Mouse (Mus musculus): ENCODE results near the gene Egflam.
A peak's percentile ranks its signal among the peaks of the same experiment; 100 is the strongest.

Gene Egflam

GRCm38 (mm10) chr15:7295199-7295598 lies 103.0 kb downstream of the Egflam start:
- DNase-seq (ENCODE audit: low read depth, low spot score) = no peak

DNA sequence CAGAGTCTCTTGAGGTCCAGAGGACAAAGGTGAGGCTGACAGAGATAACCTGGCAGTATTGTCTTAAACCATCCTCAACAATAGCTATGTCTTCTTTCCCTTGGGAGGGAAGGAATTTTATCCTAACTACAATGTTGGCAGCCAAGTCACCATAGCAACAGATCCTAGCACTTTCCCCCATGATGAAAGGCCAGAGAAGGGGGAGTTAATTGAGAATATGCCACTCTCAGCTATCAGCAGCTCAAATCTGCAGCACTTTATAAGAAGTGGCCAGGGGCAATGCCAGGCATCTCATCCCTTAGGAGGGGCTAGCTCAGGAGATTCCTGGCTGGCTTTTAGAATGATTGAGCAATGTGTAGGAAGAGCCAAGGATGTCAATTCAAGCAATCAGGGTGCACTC lies 105.3 kb downstream of the Egflam start:
- DNase-seq (ENCODE audit: low read depth, low spot score) = peak; percentile 6

GRCm38 (mm10) chr15:7290003-7290402 lies 108.2 kb downstream of the Egflam start:
- no peak for DNase-seq (ENCODE audit: low read depth, low spot score)

DNA sequence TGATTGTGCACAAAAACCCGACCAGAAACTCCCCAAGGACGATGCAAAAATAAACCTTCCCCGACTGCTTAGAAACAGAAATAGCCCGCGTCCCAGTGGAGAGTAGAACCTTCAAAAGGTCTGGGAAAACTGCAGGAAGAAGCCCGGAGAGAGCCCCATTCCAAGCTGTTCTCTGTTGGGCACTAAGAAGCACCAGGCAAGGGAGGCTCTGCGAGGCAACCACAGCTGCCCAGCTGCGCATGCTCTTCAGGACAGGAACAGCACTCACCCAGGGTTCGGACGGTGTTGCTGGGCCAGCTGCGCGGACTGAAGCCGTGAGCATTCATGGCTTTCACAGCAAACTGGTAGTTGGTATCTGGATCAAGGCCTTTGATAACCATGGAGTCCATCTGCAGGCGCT lies 108.7 kb downstream of the Egflam start:
- DNase-seq (ENCODE audit: low read depth, low spot score) = no peak

DNA sequence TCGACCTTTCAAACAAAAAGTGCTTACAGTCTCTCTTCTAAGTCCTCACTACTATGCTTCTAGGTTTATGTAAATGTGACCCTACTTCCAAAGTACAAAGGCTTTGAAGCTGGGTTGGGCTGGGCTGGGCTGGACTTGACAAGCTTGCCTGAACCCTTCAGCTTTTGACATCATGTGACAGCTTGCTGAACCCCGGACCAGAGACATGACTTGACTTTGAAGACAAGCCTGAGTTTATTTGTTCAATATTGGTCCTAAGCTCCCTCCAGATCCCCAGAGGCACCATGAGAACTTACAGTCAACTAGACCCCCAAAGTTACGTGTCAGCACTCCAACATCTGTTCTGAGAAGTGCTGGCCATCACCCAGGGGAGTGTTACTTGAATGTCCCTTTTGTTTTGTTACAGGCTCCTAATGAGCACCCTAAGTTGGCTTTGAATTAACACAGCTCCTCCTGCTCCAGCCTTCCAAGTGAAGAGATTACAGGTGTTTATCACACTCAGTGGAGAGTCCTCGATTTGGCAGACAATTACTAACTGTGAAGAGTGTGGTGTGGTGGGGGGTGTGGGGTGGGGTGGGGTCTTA lies 109.3 kb downstream of the Egflam start:
- no peak for DNase-seq (ENCODE audit: low read depth, low spot score)

GRCm38 (mm10) chr15:7287911-7288310 lies 110.3 kb downstream of the Egflam start:
- no peak for DNase-seq (ENCODE audit: low read depth, low spot score)

GRCm38 (mm10) chr15:7281579-7281978 lies 116.6 kb downstream of the Egflam start:
- no peak for DNase-seq (ENCODE audit: low read depth, low spot score)

DNA sequence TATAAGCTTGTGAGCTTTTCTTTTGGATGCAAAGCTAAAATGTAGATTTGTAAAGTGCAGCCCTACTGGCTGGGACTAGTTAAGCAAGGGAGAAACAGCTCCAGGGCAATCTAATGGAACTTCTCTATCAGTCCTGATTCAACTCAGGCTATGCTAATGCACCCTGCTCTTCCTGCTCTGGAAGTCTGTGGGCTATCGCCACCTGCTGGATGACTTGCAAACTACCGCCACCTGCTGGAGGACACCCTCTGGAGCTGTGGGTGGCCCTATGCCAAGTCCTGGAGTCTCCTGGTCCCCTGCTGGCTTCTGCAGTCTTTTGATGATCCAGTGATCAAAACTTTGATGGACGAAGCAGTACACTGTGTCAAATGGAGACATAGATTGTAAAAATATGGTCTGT lies 134.4 kb downstream of the Egflam start:
- DNase-seq (ENCODE audit: low read depth, low spot score) = peak; percentile 12

- no peak for DNase-seq (ENCODE audit: low read depth, low spot score)
These were observed 134.9 kb downstream of the Egflam start for GRCm38 (mm10) chr15:7263339-7263738.

DNA sequence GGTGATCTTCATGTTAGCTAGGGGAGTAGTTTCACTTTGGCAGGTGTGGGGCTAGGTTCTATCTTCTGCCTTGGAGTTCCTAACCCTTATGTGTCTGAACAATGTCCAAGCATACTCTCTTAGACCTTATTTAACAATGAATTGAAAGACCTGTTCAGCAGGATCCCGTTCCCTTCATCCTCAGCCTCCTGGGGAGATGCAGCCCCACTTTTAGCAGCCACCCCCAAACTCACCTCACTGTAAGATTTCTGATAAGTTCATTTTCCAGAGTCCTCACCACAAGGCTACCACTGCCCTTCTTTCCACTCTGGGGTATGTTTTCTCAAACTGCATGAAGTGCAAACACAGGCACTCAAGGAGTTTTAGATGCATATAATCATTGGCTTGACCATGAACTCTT lies 136.8 kb downstream of the Egflam start:
- no peak for DNase-seq (ENCODE audit: low read depth, low spot score)

DNA sequence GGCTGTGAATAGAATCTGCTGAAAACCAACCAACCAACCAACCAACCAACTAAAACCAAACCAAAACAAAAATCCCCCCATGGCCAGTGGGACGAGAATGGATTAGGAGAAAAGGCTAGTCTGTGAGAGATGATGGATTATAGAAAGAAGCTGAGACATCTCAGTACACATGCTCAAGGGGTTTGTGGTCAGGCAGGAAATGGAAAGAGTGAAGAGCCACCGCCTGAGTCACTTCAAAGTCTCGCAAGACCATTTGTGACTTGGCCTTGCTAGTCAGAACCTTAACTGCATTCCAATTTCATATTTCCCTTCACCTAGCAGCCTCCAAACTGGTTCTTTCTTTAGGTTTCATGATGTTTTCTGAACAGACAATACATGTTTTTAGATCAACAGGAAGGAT lies 141.6 kb downstream of the Egflam start:
- no peak for DNase-seq (ENCODE audit: low read depth, low spot score)

DNA sequence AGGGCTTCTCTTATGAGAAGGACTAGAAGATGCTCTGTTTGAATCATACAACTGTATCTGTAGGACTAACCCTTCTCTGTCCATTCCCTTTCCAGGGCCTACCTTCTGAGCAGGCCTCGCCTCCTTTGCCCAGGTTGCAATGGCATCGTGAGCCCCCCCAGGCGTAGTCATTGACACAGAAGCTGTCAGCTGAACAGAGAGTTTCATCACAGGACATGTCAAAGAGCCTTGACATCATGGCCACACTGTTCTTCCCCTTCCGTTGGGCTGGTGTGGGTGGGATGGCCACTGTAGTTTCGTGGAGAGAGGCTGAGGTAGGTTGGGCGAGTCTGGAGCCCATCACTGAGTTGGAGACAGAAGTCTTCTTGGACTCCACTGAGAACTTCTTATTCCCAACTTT lies 144.9 kb downstream of the Egflam start:
- DNase-seq (ENCODE audit: low read depth, low spot score) = no peak

- DNase-seq (ENCODE audit: low read depth, low spot score) = no peak
These were observed 146.0 kb downstream of the Egflam start for GRCm38 (mm10) chr15:7252106-7252636.

GRCm38 (mm10) chr15:7251042-7251441 lies 147.2 kb downstream of the Egflam start:
- DNase-seq (ENCODE audit: low read depth, low spot score) = no peak

DNA sequence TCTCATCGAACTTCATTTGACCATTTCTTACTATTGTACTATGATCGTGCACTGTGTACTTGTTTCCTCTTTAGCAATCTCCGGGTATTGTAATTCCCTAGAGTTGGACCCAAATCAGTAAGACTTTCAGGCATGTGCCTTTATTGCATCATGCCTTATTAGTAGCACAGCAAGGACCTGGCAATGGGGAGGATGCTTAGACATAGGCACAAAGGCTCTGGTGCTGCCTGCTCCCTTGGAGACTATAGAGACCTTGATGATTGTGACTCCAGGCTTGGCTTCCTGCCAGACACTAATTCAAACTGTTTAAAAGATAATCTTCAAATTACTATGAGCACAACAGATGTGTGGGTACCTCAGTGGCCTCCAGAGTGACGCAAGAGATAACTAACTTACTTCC lies 149.0 kb downstream of the Egflam start:
- DNase-seq (ENCODE audit: low read depth, low spot score) = no peak

DNA sequence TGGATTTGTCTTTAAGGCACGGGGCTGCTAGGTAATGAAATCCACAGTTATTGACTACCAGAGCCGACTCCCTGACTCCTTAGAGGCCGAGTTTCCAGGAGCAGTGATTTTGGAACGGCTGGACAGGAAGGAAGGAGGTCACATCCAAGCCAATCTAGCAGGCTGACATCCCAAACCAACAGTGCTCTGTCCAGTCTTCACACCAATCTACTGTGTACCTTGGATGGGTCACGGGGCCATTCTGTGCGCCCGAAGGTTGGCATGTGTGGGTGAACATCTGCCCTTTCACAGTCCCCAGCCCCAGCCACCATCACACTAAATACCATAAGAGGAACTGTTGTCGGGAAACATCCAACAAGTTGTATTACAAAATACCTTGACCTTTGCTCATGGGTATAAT lies 150.9 kb downstream of the Egflam start:
- no peak for DNase-seq (ENCODE audit: low read depth, low spot score)

DNA sequence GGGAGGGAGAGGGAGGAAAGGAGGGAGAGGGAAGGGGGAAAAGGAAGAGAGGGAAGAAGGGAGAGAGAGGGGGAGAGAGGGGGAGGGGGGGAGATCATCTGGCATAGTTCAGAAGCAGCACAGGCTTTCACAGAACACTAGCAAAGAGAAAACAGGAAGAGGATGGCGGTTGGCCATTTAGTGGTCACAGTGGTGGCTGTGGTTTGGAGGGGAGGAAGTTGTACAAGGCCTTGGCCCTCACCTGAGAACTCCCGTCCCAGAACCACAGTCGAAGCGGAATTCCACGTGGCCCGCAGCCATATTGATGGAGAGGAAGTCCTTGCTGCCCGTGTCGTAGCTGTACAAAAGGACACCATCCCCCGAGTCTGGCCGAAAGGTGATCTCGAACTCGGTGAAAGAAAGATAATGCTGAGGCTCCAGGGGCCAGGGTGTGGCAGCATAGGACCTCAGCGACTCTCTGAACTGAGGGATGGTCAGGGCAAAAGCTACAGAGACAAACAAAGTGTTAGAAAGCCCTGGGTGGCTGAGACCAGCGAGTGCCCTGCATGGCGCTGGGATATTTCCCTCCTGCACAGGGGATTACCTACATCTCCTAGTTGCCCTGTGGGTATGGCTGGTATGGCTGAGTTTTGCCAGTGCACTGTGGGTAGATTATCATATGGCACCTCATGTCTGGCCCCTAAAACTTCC lies 155.9 kb downstream of the Egflam start:
- DNase-seq (ENCODE audit: low read depth, low spot score) = no peak

- DNase-seq (ENCODE audit: low read depth, low spot score) = no peak
These were observed 157.2 kb downstream of the Egflam start for GRCm38 (mm10) chr15:7240950-7241349.

DNA sequence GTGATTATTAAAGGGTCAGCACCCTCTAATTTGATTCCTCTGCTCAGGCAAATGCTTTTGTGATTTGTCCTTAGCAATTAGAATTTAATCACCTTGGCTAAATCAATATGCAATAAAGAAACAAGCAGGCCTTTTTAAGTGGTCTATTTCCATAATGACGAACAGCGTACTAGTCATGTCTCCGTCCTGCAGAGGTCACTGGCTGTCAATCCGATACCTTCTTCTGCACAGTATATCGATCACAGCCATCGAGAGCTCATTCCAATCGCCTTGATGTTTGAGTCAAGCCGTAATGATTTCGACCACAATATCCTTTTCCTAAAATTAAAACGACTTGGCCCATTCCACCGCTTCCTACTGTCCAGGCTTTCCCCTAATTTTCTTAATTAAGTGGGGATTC lies 158.3 kb downstream of the Egflam start:
- no peak for DNase-seq (ENCODE audit: low read depth, low spot score)

GRCm38 (mm10) chr15:7233393-7234090 lies 164.7 kb downstream of the Egflam start:
- DNase-seq (ENCODE audit: low read depth, low spot score) = no peak

- DNase-seq (ENCODE audit: low read depth, low spot score) = peak; percentile 47
These were observed 172.0 kb downstream of the Egflam start for GRCm38 (mm10) chr15:7226225-7226624.

- no peak for DNase-seq (ENCODE audit: low read depth, low spot score)
These were observed 173.9 kb downstream of the Egflam start for GRCm38 (mm10) chr15:7224151-7224775.

All from brain, embryonic 18.5 days (tissue).